Mouse (Mus musculus): ENCODE results near the gene Zbtb4. TPM values are rescaled to one million over a fixed set of nuclear protein-coding genes. Genes with fewer than 3 reads are reported as not detected.
A peak's percentile ranks its signal among the peaks of the same experiment; 100 is the strongest.

Zbtb4 gene
- polyA plus RNA-seq, 1 experiment from 2014 or later: 2.1 TPM

GRCm38 (mm10) chr11:69800138-69800391, 34.4 kb downstream of the Zbtb4 start:
- Histone ChIP-seq H3K9ac (ENCODE audit: low read depth, low read length) (peak overlapping the region; percentile 73), H3K27me3 (ENCODE audit: control insufficient read depth, insufficient read depth, low read length) (peaks cover 61% of the 10 kb centered on the region), H3K4me2 (peak overlapping the region; percentile 98), H3K4me1 (ENCODE audit: control insufficient read depth, insufficient read depth, low read length) (peaks cover 38% of the 10 kb centered on the region), H3K4me3 (ENCODE audit: low read depth, low read length) (peak overlapping the region; percentile 47), H3K36me3 (ENCODE audit: control insufficient read depth, insufficient read depth, low read length) (no peaks in the 10 kb centered on the region), H3K9me3 (replicated peaks; ENCODE audit: control insufficient read depth, low read length) (no peaks in the 10 kb centered on the region), H3K27ac (ENCODE audit: low read depth, low read length) (no peak overlapping the region)
- ATAC-seq (replicated peaks; ENCODE audit: insufficient number of reproducible peaks, low FRiP score, low TSS enrichment): no peak
- 0% methylated on average over 11 of the region's 11 CpGs for WGBS (ENCODE audit: insufficient replicate concordance)

GRCm38 (mm10) chr11:69800392-69801197, 34.9 kb downstream of the Zbtb4 start:
- Histone ChIP-seq H3K27me3 (ENCODE audit: control insufficient read depth, insufficient read depth, low read length) (peaks cover 65% of the 10 kb centered on the region), H3K4me3 (ENCODE audit: low read depth, low read length) (peak overlapping the region; percentile 47), H3K36me3 (ENCODE audit: control insufficient read depth, insufficient read depth, low read length) (no peaks in the 10 kb centered on the region), H3K9ac (ENCODE audit: low read depth, low read length) (peak overlapping the region; percentile 73), H3K4me1 (ENCODE audit: control insufficient read depth, insufficient read depth, low read length) (peaks cover 38% of the 10 kb centered on the region), H3K9me3 (replicated peaks; ENCODE audit: control insufficient read depth, low read length) (no peaks in the 10 kb centered on the region), H3K4me2 (peak overlapping the region; percentile 98), H3K27ac (ENCODE audit: low read depth, low read length) (peak overlapping the region; percentile 68)
- peak; percentile 41 for ATAC-seq (replicated peaks; ENCODE audit: insufficient number of reproducible peaks, low FRiP score, low TSS enrichment)
- 1% methylated on average over 36 of the region's 36 CpGs for WGBS (ENCODE audit: insufficient replicate concordance)

- Histone ChIP-seq H3K4me2 (peak within 1 kb of the TSS; percentile 98), H3K4me1 (ENCODE audit: control insufficient read depth, insufficient read depth, low read length) (peaks cover 38% of the 10 kb centered on the region), H3K9me3 (replicated peaks; ENCODE audit: control insufficient read depth, low read length) (no peaks in the 10 kb centered on the region), H3K4me3 (ENCODE audit: low read depth, low read length) (peak within 1 kb of the TSS; percentile 47), H3K27ac (ENCODE audit: low read depth, low read length) (peak within 1 kb of the TSS; percentile 68), H3K36me3 (ENCODE audit: control insufficient read depth, insufficient read depth, low read length) (no peaks in the 10 kb centered on the region), H3K9ac (ENCODE audit: low read depth, low read length) (peak within 1 kb of the TSS; percentile 73), H3K27me3 (ENCODE audit: control insufficient read depth, insufficient read depth, low read length) (peaks cover 67% of the 10 kb centered on the region)
- WGBS (ENCODE audit: insufficient replicate concordance): 1% methylated on average over 33 of the region's 33 CpGs
- no peak for ATAC-seq (replicated peaks; ENCODE audit: insufficient number of reproducible peaks, low FRiP score, low TSS enrichment)
Observed at GRCm38 (mm10) chr11:69801379-69801977, 35.8 kb downstream of the Zbtb4 start, which contains the start of gene Fgf11. Fgf11 (minus strand) TSS chr11:69801857.

GRCm38 (mm10) chr11:69802648-69803105, 37.0 kb downstream of the Zbtb4 start:
- peak overlapping the region; percentile 50 for H3K9ac ChIP-seq (ENCODE audit: low read depth, low read length)
- H3K4me2 ChIP-seq: peak overlapping the region; percentile 98
- peaks cover 38% of the 10 kb centered on the region for H3K4me1 ChIP-seq (ENCODE audit: control insufficient read depth, insufficient read depth, low read length)
- no peaks in the 10 kb centered on the region for H3K36me3 ChIP-seq (ENCODE audit: control insufficient read depth, insufficient read depth, low read length)
- H3K4me3 ChIP-seq (ENCODE audit: low read depth, low read length): peak overlapping the region; percentile 47
- H3K27ac ChIP-seq (ENCODE audit: low read depth, low read length): no peak overlapping the region
- H3K9me3 ChIP-seq (replicated peaks; ENCODE audit: control insufficient read depth, low read length): no peaks in the 10 kb centered on the region
- H3K27me3 ChIP-seq (ENCODE audit: control insufficient read depth, insufficient read depth, low read length): peaks cover 63% of the 10 kb centered on the region
- WGBS (ENCODE audit: insufficient replicate concordance): under 1% methylated on average over 33 of the region's 33 CpGs
- ATAC-seq (replicated peaks; ENCODE audit: insufficient number of reproducible peaks, low FRiP score, low TSS enrichment): no peak; the same call in 1 of the 2 replicates

- H3K9ac ChIP-seq (ENCODE audit: low read depth, low read length): peak overlapping the region; percentile 73
- H3K9me3 ChIP-seq (replicated peaks; ENCODE audit: control insufficient read depth, low read length): no peaks in the 10 kb centered on the region
- ATAC-seq (replicated peaks; ENCODE audit: insufficient number of reproducible peaks, low FRiP score, low TSS enrichment): no peak
- H3K27ac ChIP-seq (ENCODE audit: low read depth, low read length): no peak overlapping the region
- under 1% methylated on average over 12 of the region's 12 CpGs for WGBS (ENCODE audit: insufficient replicate concordance)
- H3K4me2 ChIP-seq: peak overlapping the region; percentile 98
- H3K36me3 ChIP-seq (ENCODE audit: control insufficient read depth, insufficient read depth, low read length): no peaks in the 10 kb centered on the region
- peak overlapping the region; percentile 47 for H3K4me3 ChIP-seq (ENCODE audit: low read depth, low read length)
- H3K4me1 ChIP-seq (ENCODE audit: control insufficient read depth, insufficient read depth, low read length): peaks cover 38% of the 10 kb centered on the region
- peaks cover 57% of the 10 kb centered on the region for H3K27me3 ChIP-seq (ENCODE audit: control insufficient read depth, insufficient read depth, low read length)
Observed at GRCm38 (mm10) chr11:69803328-69803727, 37.6 kb downstream of the Zbtb4 start.

- H3K9ac ChIP-seq (ENCODE audit: low read depth, low read length): peak overlapping the region; percentile 73
- H3K4me3 ChIP-seq (ENCODE audit: low read depth, low read length): peak overlapping the region; percentile 47
- no peaks in the 10 kb centered on the region for H3K36me3 ChIP-seq (ENCODE audit: control insufficient read depth, insufficient read depth, low read length)
- ATAC-seq (replicated peaks; ENCODE audit: insufficient number of reproducible peaks, low FRiP score, low TSS enrichment): peak; percentile 67
- peaks cover 37% of the 10 kb centered on the region for H3K4me1 ChIP-seq (ENCODE audit: control insufficient read depth, insufficient read depth, low read length)
- H3K4me2 ChIP-seq: peak overlapping the region; percentile 98
- peaks cover 57% of the 10 kb centered on the region for H3K27me3 ChIP-seq (ENCODE audit: control insufficient read depth, insufficient read depth, low read length)
- WGBS (ENCODE audit: insufficient replicate concordance): 2% methylated on average over 58 of the region's 60 CpGs
- no peak overlapping the region for H3K27ac ChIP-seq (ENCODE audit: low read depth, low read length)
- no peaks in the 10 kb centered on the region for H3K9me3 ChIP-seq (replicated peaks; ENCODE audit: control insufficient read depth, low read length)
Observed at GRCm38 (mm10) chr11:69803786-69804651, 38.3 kb downstream of the Zbtb4 start.

- Histone ChIP-seq H3K9ac (ENCODE audit: low read depth, low read length) (no peak overlapping the region), H3K27ac (ENCODE audit: low read depth, low read length) (no peak overlapping the region), H3K4me3 (ENCODE audit: low read depth, low read length) (peak overlapping the region; percentile 47), H3K4me2 (peak overlapping the region; percentile 98), H3K36me3 (ENCODE audit: control insufficient read depth, insufficient read depth, low read length) (no peaks in the 10 kb centered on the region), H3K4me1 (ENCODE audit: control insufficient read depth, insufficient read depth, low read length) (peaks cover 32% of the 10 kb centered on the region), H3K9me3 (replicated peaks; ENCODE audit: control insufficient read depth, low read length) (no peaks in the 10 kb centered on the region), H3K27me3 (ENCODE audit: control insufficient read depth, insufficient read depth, low read length) (peaks cover 51% of the 10 kb centered on the region)
- ATAC-seq (replicated peaks; ENCODE audit: insufficient number of reproducible peaks, low FRiP score, low TSS enrichment): no peak
- 4% methylated on average over 12 of the region's 12 CpGs for WGBS (ENCODE audit: insufficient replicate concordance)
Observed at GRCm38 (mm10) chr11:69804652-69804940, 38.9 kb downstream of the Zbtb4 start.

- no peaks in the 10 kb centered on the region for H3K9me3 ChIP-seq (replicated peaks; ENCODE audit: control insufficient read depth, low read length)
- peak within 1 kb of the TSS; percentile 47 for H3K4me3 ChIP-seq (ENCODE audit: low read depth, low read length)
- peaks cover 47% of the 10 kb centered on the region for H3K27me3 ChIP-seq (ENCODE audit: control insufficient read depth, insufficient read depth, low read length)
- H3K27ac ChIP-seq (ENCODE audit: low read depth, low read length): no peak within 1 kb of the TSS
- H3K9ac ChIP-seq (ENCODE audit: low read depth, low read length): no peak within 1 kb of the TSS
- WGBS (ENCODE audit: insufficient replicate concordance): 7% methylated on average over 29 of the region's 29 CpGs
- H3K4me2 ChIP-seq: peak within 1 kb of the TSS; percentile 98
- no peak for ATAC-seq (replicated peaks; ENCODE audit: insufficient number of reproducible peaks, low FRiP score, low TSS enrichment)
- H3K4me1 ChIP-seq (ENCODE audit: control insufficient read depth, insufficient read depth, low read length): peaks cover 30% of the 10 kb centered on the region
- H3K36me3 ChIP-seq (ENCODE audit: control insufficient read depth, insufficient read depth, low read length): no peaks in the 10 kb centered on the region
Observed at GRCm38 (mm10) chr11:69804972-69805909, 39.5 kb downstream of the Zbtb4 start, which contains the start of gene Tmem102. Tmem102 (minus strand) TSS chr11:69805624.
